Mouse (Mus musculus): ENCODE measurements around the gene Cacng6. TPM values are rescaled to one million over a fixed set of nuclear protein-coding genes. Genes with fewer than 3 reads are reported as not detected.

Cacng6 gene
- polyA plus RNA-seq, 1 experiment from 2014 or later: 0.66 TPM

- Histone ChIP-seq H3K27ac (replicated peaks) (no peak overlapping the region), H3K36me3 (replicated peaks) (no peaks in the 10 kb centered on the region), H3K4me3 (replicated peaks) (no peak overlapping the region), H3K9ac (no peak overlapping the region), H3K4me1 (replicated peaks) (peaks cover 2% of the 10 kb centered on the region; the same call in 1 of the 2 replicates), H3K9me3 (replicated peaks) (no peaks in the 10 kb centered on the region), H3K4me2 (no peak overlapping the region), H3K27me3 (peaks cover 95% of the 10 kb centered on the region)
- WGBS (ENCODE audit: insufficient replicate concordance): 36% methylated on average over 5 of the region's 5 CpGs
- ATAC-seq (ENCODE audit: insufficient read depth): no peak
Observed at GRCm38 (mm10) chr7:3420466-3420865, 3.5 kb upstream of the Cacng6 start.

- Histone ChIP-seq H3K4me1 (replicated peaks) (no peaks in the 10 kb centered on the region), H3K4me3 (replicated peaks) (no peak overlapping the region), H3K36me3 (replicated peaks) (no peaks in the 10 kb centered on the region), H3K9ac (no peak overlapping the region), H3K9me3 (replicated peaks) (no peaks in the 10 kb centered on the region), H3K27me3 (peaks cover 91% of the 10 kb centered on the region), H3K4me2 (no peak overlapping the region), H3K27ac (replicated peaks) (no peak overlapping the region)
- ATAC-seq (ENCODE audit: insufficient read depth): no peak
- WGBS (ENCODE audit: insufficient replicate concordance): 55% methylated on average over 3 of the region's 3 CpGs
Observed at GRCm38 (mm10) chr7:3421297-3421696, 2.7 kb upstream of the Cacng6 start.

DNA sequence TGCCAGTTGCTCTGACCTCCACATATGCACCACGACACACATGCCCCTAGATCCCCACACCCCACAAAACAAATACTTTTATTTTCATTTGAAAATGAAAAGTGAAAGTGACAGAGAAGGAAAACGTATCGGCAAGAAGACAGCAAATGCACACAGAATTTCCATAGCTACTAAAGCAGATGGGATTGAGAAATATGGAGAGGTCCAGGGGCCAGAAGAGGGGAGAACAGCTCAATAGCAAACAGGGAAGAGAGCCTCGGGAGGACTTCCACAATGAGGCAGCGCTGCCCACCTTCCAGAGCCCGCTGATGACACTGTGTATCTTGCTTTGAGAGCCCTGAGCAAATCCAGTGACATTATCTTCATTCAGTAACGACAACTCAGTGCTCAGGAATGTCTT lies 1.9 kb upstream of the Cacng6 start:
- H3K4me3 ChIP-seq (replicated peaks): no peak overlapping the region
- WGBS (ENCODE audit: insufficient replicate concordance): 40% methylated on average over 7 of the region's 7 CpGs

DNA sequence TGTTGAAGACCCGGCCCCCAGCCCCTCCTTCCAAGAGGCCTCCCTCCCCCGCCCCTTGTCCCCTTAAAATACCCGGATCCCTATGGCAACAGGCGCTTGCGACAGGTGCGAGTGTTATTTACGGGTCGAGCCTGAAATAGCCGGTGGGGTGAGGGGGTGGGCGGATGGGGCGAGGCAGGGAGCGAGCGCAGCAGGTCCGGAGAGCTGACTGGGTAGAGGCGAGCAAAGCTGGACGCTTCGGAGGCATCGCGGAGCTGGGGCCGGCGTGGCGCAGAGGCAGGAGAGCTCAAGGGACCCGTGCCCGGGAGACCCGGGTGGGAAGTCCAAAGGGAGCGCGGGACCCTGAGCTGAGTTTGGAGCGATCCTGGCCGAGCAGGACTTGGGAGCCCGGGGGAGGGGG lies 565 bp upstream of the Cacng6 start:
- H3K4me2 ChIP-seq: no peak overlapping the region; the same call in 1 of the 2 replicates

More for the DNA sequence above, 1.9 kb upstream of the Cacng6 start:
- ATAC-seq (ENCODE audit: insufficient read depth): no peak
- Histone ChIP-seq H3K4me1 (replicated peaks) (no peaks in the 10 kb centered on the region), H3K36me3 (replicated peaks) (no peaks in the 10 kb centered on the region), H3K4me2 (no peak overlapping the region), H3K27ac (replicated peaks) (no peak overlapping the region), H3K9me3 (replicated peaks) (no peaks in the 10 kb centered on the region), H3K9ac (no peak overlapping the region), H3K27me3 (peaks cover 88% of the 10 kb centered on the region)

GRCm38 (mm10) chr7:3425141-3425540 lies 1.1 kb downstream of the Cacng6 start:
- H3K4me1 ChIP-seq (replicated peaks): no peaks in the 10 kb centered on the region
- H3K27me3 ChIP-seq: peaks cover 68% of the 10 kb centered on the region
- ATAC-seq (ENCODE audit: insufficient read depth): no peak
- H3K36me3 ChIP-seq (replicated peaks): no peaks in the 10 kb centered on the region
- no peak overlapping the region for H3K4me3 ChIP-seq (replicated peaks)
- no peaks in the 10 kb centered on the region for H3K9me3 ChIP-seq (replicated peaks)
- H3K27ac ChIP-seq (replicated peaks): no peak overlapping the region
- 73% methylated on average over 5 of the region's 5 CpGs for WGBS (ENCODE audit: insufficient replicate concordance)
- H3K9ac ChIP-seq: no peak overlapping the region
- no peak overlapping the region for H3K4me2 ChIP-seq

More for the DNA sequence above, 565 bp upstream of the Cacng6 start:
- no peaks in the 10 kb centered on the region for H3K36me3 ChIP-seq (replicated peaks)
- 2% methylated on average over 30 of the region's 30 CpGs for WGBS (ENCODE audit: insufficient replicate concordance)
- no peak overlapping the region for H3K9ac ChIP-seq
- no peaks in the 10 kb centered on the region for H3K9me3 ChIP-seq (replicated peaks)
- H3K27ac ChIP-seq (replicated peaks): no peak overlapping the region
- no peaks in the 10 kb centered on the region for H3K4me1 ChIP-seq (replicated peaks)
- peaks cover 77% of the 10 kb centered on the region for H3K27me3 ChIP-seq
- H3K4me3 ChIP-seq (replicated peaks): no peak overlapping the region
- ATAC-seq (ENCODE audit: insufficient read depth): no peak

DNA sequence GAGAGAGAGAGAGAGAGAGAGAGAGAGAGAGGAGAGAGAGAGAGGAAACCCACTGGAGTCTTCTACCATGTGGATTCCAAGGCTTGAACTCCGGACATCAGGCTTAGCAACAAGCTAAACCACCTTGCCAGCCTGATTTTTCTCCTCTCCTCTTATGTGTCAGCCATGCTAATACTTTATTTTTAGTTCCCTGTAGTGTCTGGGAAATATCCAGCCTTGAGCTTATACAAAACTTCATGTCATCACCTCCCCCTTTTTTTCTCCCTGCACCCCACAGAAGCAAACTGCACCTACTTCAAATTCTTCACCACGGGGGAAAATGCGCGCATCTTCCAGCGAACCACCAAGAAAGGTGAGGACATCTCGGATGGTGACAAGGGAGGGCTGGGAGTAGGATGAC lies 6.2 kb downstream of the Cacng6 start:
- no peaks in the 10 kb centered on the region for H3K9me3 ChIP-seq (replicated peaks)
- peaks cover 23% of the 10 kb centered on the region for H3K27me3 ChIP-seq
- no peaks in the 10 kb centered on the region for H3K4me1 ChIP-seq (replicated peaks)
- 63% methylated on average over 6 of the region's 6 CpGs for WGBS (ENCODE audit: insufficient replicate concordance)
- H3K36me3 ChIP-seq (replicated peaks): no peaks in the 10 kb centered on the region
- no peak overlapping the region for H3K27ac ChIP-seq (replicated peaks)
- no peak overlapping the region for H3K9ac ChIP-seq
- H3K4me3 ChIP-seq (replicated peaks): no peak overlapping the region
- no peak overlapping the region for H3K4me2 ChIP-seq
- no peak for ATAC-seq (ENCODE audit: insufficient read depth)

DNA sequence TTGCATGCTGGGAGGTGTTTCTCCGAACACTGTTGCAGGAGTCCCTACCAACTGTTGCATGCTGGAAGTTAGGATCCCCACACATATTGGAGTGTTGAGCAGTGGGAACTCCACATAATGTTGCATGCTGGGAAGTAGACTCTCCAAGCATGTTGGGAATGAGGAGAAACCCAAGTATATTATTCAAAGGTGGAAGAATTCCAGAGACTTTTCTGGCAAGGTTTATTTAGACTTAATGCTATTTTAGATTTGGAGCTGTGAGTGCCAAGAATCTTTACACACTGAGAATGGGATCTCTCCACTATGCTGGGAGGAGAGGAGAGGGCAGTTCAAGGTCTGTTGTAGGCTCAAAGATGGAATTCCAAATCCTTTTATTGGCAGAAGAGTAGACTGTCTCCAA lies 8.1 kb downstream of the Cacng6 start:
- H3K4me3 ChIP-seq (replicated peaks): no peak overlapping the region
- no peaks in the 10 kb centered on the region for H3K36me3 ChIP-seq (replicated peaks)
- no peak overlapping the region for H3K27ac ChIP-seq (replicated peaks)
- WGBS (ENCODE audit: insufficient replicate concordance): 66% methylated on average over 1 of the region's 1 CpGs
- ATAC-seq (ENCODE audit: insufficient read depth): no peak
- H3K27me3 ChIP-seq: peaks cover 11% of the 10 kb centered on the region; the same call in 1 of the 2 replicates
- no peaks in the 10 kb centered on the region for H3K9me3 ChIP-seq (replicated peaks)
- H3K4me2 ChIP-seq: no peak overlapping the region
- H3K4me1 ChIP-seq (replicated peaks): no peaks in the 10 kb centered on the region
- no peak overlapping the region for H3K9ac ChIP-seq

- WGBS (ENCODE audit: insufficient replicate concordance): 67% methylated on average over 5 of the region's 5 CpGs
- no peak for ATAC-seq (ENCODE audit: insufficient read depth)
- Histone ChIP-seq H3K4me1 (replicated peaks) (no peaks in the 10 kb centered on the region), H3K4me2 (no peak overlapping the region), H3K9me3 (replicated peaks) (no peaks in the 10 kb centered on the region), H3K4me3 (replicated peaks) (no peak overlapping the region), H3K27ac (replicated peaks) (no peak overlapping the region), H3K27me3 (no peaks in the 10 kb centered on the region), H3K9ac (no peak overlapping the region), H3K36me3 (replicated peaks) (no peaks in the 10 kb centered on the region)
Observed at GRCm38 (mm10) chr7:3437941-3438340, 13.9 kb downstream of the Cacng6 start.

DNA sequence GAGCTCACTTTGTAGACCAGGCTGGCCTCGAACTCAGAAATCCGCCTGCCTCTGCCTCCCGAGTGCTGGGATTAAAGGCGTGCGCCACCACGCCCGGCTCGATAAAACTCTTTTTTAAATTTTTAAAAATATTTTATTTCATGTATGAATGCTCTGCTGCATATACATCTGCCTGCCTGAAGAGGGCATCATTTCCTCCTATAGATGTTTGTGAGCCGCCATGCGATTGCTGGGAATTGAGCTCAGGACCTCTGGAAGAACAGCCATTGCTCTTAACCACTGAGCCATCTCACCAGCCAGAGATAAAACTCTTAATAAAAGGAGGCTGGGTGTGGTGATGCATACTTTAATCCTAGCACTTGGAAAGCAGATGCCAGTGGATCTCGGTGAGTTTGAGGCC lies 16.0 kb downstream of the Cacng6 start:
- Histone ChIP-seq H3K4me2 (no peak overlapping the region), H3K4me1 (replicated peaks) (no peaks in the 10 kb centered on the region), H3K9ac (no peak overlapping the region), H3K4me3 (replicated peaks) (no peak overlapping the region), H3K27ac (replicated peaks) (no peak overlapping the region), H3K27me3 (no peaks in the 10 kb centered on the region), H3K36me3 (replicated peaks) (no peaks in the 10 kb centered on the region), H3K9me3 (replicated peaks) (no peaks in the 10 kb centered on the region)
- WGBS (ENCODE audit: insufficient replicate concordance): 61% methylated on average over 11 of the region's 11 CpGs
- no peak for ATAC-seq (ENCODE audit: insufficient read depth)

- Histone ChIP-seq H3K9me3 (replicated peaks) (no peaks in the 10 kb centered on the region), H3K9ac (no peak overlapping the region), H3K4me1 (replicated peaks) (no peaks in the 10 kb centered on the region), H3K4me3 (replicated peaks) (no peak overlapping the region), H3K27ac (replicated peaks) (no peak overlapping the region), H3K27me3 (no peaks in the 10 kb centered on the region), H3K36me3 (replicated peaks) (no peaks in the 10 kb centered on the region), H3K4me2 (no peak overlapping the region)
- ATAC-seq (ENCODE audit: insufficient read depth): no peak
- WGBS (ENCODE audit: insufficient replicate concordance): 68% methylated on average over 8 of the region's 8 CpGs
Observed at GRCm38 (mm10) chr7:3440526-3440925, 16.5 kb downstream of the Cacng6 start.

- Histone ChIP-seq H3K4me2 (no peak overlapping the region), H3K9me3 (replicated peaks) (no peaks in the 10 kb centered on the region), H3K9ac (no peak overlapping the region), H3K27me3 (no peaks in the 10 kb centered on the region), H3K27ac (replicated peaks) (no peak overlapping the region), H3K36me3 (replicated peaks) (no peaks in the 10 kb centered on the region), H3K4me1 (replicated peaks) (no peaks in the 10 kb centered on the region), H3K4me3 (replicated peaks) (no peak overlapping the region)
- ATAC-seq (ENCODE audit: insufficient read depth): no peak
- WGBS (ENCODE audit: insufficient replicate concordance): 31% methylated on average over 10 of the region's 10 CpGs
Observed at GRCm38 (mm10) chr7:3442476-3443062, 18.6 kb downstream of the Cacng6 start.

DNA sequence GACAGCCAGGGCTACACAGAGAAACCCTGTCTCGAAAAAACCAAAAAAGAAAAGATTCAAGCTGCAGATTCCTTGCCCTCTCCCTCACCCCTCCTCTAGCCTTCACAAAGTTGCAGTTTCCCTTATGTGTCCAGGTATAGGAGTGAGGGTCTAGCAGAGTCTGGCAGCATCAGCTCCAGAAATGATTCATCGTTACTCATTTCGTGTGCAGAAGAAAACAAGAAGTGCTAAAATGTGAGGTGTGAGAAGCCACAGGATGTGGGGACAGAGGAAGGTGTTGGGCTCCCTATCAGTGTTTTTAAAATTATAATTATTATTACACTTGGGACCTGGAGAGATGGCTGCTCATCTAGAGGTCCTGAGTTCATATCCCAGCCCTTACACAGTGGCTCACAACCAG lies 20.7 kb downstream of the Cacng6 start:
- H3K4me1 ChIP-seq (replicated peaks): no peaks in the 10 kb centered on the region
- H3K4me2 ChIP-seq: no peak overlapping the region
- H3K27ac ChIP-seq (replicated peaks): no peak overlapping the region
- no peaks in the 10 kb centered on the region for H3K9me3 ChIP-seq (replicated peaks)
- ATAC-seq (ENCODE audit: insufficient read depth): no peak
- H3K36me3 ChIP-seq (replicated peaks): no peaks in the 10 kb centered on the region
- H3K4me3 ChIP-seq (replicated peaks): no peak overlapping the region
- H3K9ac ChIP-seq: no peak overlapping the region
- WGBS (ENCODE audit: insufficient replicate concordance): 51% methylated on average over 3 of the region's 3 CpGs
- no peaks in the 10 kb centered on the region for H3K27me3 ChIP-seq
